Mouse (Mus musculus): Measurements from ENCODE around the gene Chn1. TPM values are rescaled to one million over a fixed set of nuclear protein-coding genes. Genes with fewer than 3 reads are reported as not detected.

Gene Chn1
- polyA plus RNA-seq, 1 experiment from 2014 or later, result 118 TPM

DNA sequence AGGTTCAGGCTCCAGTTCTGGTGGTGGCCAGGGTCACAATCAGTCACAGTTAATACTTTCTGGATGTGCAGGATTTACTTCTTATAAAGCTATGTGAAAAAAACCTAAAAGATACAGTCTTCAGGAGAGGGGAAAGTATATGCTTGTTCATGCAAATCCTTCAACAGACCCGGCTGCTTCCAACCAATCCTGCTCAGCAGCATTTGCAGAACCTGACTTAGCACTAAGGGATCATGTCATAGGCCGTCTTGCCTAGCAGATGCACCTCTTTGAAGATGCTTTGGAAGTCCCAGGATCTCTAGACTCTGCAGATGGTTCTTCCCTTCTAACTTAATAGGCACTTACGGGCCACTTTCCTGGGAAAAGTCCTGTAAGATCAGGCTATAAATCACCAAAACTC is 117.2 kb downstream of the Chn1 start:
- Histone ChIP-seq H3K36me3 (replicated peaks; ENCODE audit: control insufficient read depth, insufficient read depth) (no peaks in the 10 kb centered on the region), H3K4me1 (replicated peaks; ENCODE audit: control insufficient read depth, insufficient read depth, low read length) (peaks cover 35% of the 10 kb centered on the region), H3K9me3 (ENCODE audit: control insufficient read depth, low read length) (no peaks in the 10 kb centered on the region), H3K4me3 (replicated peaks; ENCODE audit: low read length) (no peak overlapping the region), H3K9ac (no peak overlapping the region), H3K27ac (no peak overlapping the region), H3K27me3 (ENCODE audit: control insufficient read depth, insufficient read depth, low read length) (no peaks in the 10 kb centered on the region), H3K4me2 (replicated peaks) (no peak overlapping the region)
- DNase-seq (ENCODE audit: low spot score), result no peak
- 80% methylated on average over 3 of the region's 3 CpGs for WGBS
- no peak for ATAC-seq (ENCODE audit: low FRiP score)

DNA sequence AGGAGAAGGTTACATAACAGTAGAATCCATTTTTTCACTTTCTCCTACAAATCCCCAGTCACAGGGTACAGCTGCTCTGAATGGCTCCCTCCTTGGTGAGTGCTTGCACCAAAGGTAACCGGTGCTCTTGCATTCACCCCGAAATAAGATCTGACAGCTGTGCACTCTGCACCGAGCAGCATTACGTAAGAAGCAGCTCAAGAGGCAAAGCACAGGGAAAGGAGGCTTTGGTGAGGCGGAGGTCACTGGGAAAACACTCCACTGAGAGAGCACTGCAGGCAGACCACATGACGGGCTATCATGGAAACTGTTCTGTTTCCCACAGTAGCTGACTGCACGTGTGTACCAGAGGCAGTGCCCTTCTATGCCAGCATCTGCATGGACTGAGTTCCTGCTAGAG is 118.0 kb downstream of the Chn1 start:
- H3K27ac ChIP-seq, result no peak overlapping the region
- no peaks in the 10 kb centered on the region for H3K9me3 ChIP-seq (ENCODE audit: control insufficient read depth, low read length)
- H3K9ac ChIP-seq, result no peak overlapping the region
- no peaks in the 10 kb centered on the region for H3K27me3 ChIP-seq (ENCODE audit: control insufficient read depth, insufficient read depth, low read length)
- 56% methylated on average over 7 of the region's 7 CpGs for WGBS
- no peak for DNase-seq (ENCODE audit: low spot score)
- H3K4me2 ChIP-seq (replicated peaks), result no peak overlapping the region
- ATAC-seq (ENCODE audit: low FRiP score), result no peak
- no peak overlapping the region for H3K4me3 ChIP-seq (replicated peaks; ENCODE audit: low read length)
- no peaks in the 10 kb centered on the region for H3K36me3 ChIP-seq (replicated peaks; ENCODE audit: control insufficient read depth, insufficient read depth)
- peaks cover 35% of the 10 kb centered on the region for H3K4me1 ChIP-seq (replicated peaks; ENCODE audit: control insufficient read depth, insufficient read depth, low read length)

DNA sequence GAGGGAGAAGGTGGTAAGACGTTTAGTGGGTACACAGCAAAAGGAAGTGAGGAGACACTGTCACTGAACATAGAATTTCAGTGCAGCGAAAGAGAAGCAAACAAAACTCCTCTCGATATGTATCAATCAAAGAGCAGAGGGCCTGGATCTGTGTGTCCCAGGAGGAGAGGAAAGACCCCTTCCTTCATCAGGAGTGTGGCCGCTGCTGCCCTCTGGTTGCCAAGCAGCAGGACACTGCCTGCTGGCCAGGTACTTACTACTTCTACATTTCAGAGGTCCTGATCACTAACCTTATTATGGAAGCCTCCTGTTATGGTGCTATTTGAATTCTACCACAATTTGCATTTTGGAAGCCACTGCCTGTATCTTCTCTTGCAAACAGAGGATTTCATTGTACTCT is 119.5 kb downstream of the Chn1 start:
- 83% methylated on average over 4 of the region's 4 CpGs for WGBS
- ATAC-seq (ENCODE audit: low FRiP score) (no peak), DNase-seq (ENCODE audit: low spot score) (no peak)
- Histone ChIP-seq H3K9ac (no peak overlapping the region), H3K9me3 (ENCODE audit: control insufficient read depth, low read length) (no peaks in the 10 kb centered on the region), H3K4me1 (replicated peaks; ENCODE audit: control insufficient read depth, insufficient read depth, low read length) (peaks cover 29% of the 10 kb centered on the region), H3K27ac (no peak overlapping the region), H3K36me3 (replicated peaks; ENCODE audit: control insufficient read depth, insufficient read depth) (no peaks in the 10 kb centered on the region), H3K27me3 (ENCODE audit: control insufficient read depth, insufficient read depth, low read length) (no peaks in the 10 kb centered on the region), H3K4me3 (replicated peaks; ENCODE audit: low read length) (no peak overlapping the region), H3K4me2 (replicated peaks) (no peak overlapping the region)

DNA sequence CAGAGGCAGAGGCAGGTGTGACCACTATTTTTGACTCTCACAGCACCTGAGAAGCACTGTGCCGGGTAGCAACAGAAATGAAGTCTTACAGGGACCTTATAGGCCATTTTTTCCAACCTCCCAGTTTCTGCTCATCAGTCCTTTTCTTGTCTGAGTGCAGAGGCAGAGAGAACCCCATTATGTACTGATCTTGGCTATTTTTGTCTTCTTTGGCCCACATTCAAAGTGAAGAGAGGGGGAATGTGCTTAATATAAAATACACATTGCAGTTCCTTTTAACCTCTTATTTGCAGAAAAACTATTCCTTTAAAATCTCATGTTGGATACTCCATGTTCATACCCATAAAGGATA is 120.3 kb downstream of the Chn1 start:
- Histone ChIP-seq H3K27me3 (ENCODE audit: control insufficient read depth, insufficient read depth, low read length) (no peaks in the 10 kb centered on the region), H3K4me3 (replicated peaks; ENCODE audit: low read length) (no peak overlapping the region), H3K9ac (no peak overlapping the region), H3K36me3 (replicated peaks; ENCODE audit: control insufficient read depth, insufficient read depth) (no peaks in the 10 kb centered on the region), H3K9me3 (ENCODE audit: control insufficient read depth, low read length) (no peaks in the 10 kb centered on the region), H3K27ac (no peak overlapping the region), H3K4me2 (replicated peaks) (no peak overlapping the region), H3K4me1 (replicated peaks; ENCODE audit: control insufficient read depth, insufficient read depth, low read length) (peaks cover 21% of the 10 kb centered on the region)
- DNase-seq (ENCODE audit: low spot score) (no peak), ATAC-seq (ENCODE audit: low FRiP score) (no peak)
- WGBS, result 75% methylated on average over 1 of the region's 1 CpGs

DNA sequence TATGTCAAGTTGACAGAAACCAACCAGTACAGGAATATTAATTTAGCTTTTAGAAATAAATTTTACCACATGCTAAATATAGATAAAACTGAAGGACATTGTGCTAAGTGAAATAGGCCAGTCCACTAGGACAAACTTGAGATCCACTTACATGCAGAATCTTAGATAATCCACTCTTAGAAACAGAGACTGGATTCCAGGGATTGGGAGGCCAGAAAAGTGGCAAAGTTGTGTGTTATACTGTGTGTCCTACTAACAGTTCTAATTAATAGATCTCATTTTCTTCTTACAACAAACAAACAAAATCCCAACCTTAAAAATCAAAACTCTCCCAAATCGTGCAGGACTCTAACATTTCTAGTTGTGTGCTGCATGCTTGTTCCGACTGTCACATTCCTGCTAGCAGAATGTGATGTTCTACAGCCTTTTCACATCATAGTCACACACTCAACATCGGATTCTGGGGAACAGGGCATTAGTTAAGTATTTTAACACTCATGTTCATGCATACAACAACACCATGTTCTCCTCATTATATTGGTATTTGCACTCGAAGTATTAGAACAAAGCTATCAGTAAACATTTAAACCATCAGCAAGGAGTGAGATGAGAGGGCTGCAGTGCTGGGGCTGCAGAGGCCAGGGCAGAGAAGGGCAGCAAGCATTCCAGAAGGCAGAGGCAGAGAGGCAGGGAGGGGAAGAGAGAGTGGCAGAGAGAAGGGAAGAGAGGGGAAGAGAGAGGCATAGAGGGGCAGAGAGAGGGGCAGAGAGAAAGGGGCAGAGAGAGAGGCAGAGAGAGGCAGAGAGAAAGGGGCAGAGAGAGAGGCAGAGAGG is 120.9 kb downstream of the Chn1 start:
- Histone ChIP-seq H3K4me3 (replicated peaks; ENCODE audit: low read length) (no peak overlapping the region), H3K27ac (no peak overlapping the region), H3K4me1 (replicated peaks; ENCODE audit: control insufficient read depth, insufficient read depth, low read length) (peaks cover 16% of the 10 kb centered on the region), H3K36me3 (replicated peaks; ENCODE audit: control insufficient read depth, insufficient read depth) (no peaks in the 10 kb centered on the region), H3K9ac (no peak overlapping the region), H3K9me3 (ENCODE audit: control insufficient read depth, low read length) (no peaks in the 10 kb centered on the region), H3K27me3 (ENCODE audit: control insufficient read depth, insufficient read depth, low read length) (no peaks in the 10 kb centered on the region), H3K4me2 (replicated peaks) (no peak overlapping the region)
- no peak for ATAC-seq (ENCODE audit: low FRiP score)
- DNase-seq (ENCODE audit: low spot score), result no peak
- 91% methylated on average over 4 of the region's 4 CpGs for WGBS

DNA sequence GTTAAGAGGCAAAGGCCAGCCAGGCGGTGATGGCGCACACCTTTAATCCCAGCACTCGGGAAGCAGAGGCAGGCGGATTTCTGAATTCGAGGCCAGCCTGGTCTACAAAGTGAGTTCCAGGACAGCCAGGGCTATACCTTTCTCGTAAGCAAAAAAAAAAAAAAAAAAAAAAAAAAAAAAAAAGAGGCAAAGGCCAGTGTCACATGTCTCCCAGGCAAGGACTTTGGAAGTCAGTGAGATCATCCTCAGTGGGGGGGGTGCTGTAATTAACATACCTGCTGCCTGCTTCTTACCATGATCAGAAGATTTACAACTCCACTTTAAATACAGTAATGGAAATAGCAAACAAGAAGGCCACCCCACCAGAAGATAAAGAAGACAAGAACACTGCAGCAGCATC is 137.5 kb downstream of the Chn1 start:
- no peak overlapping the region for H3K4me2 ChIP-seq (replicated peaks)
- H3K4me1 ChIP-seq (replicated peaks; ENCODE audit: control insufficient read depth, insufficient read depth, low read length), result no peaks in the 10 kb centered on the region
- H3K27ac ChIP-seq, result no peak overlapping the region
- no peak overlapping the region for H3K9ac ChIP-seq
- no peaks in the 10 kb centered on the region for H3K27me3 ChIP-seq (ENCODE audit: control insufficient read depth, insufficient read depth, low read length)
- no peaks in the 10 kb centered on the region for H3K9me3 ChIP-seq (ENCODE audit: control insufficient read depth, low read length)
- DNase-seq (ENCODE audit: low spot score) (no peak), ATAC-seq (ENCODE audit: low FRiP score) (no peak)
- 89% methylated on average over 6 of the region's 6 CpGs for WGBS
- no peaks in the 10 kb centered on the region for H3K36me3 ChIP-seq (replicated peaks; ENCODE audit: control insufficient read depth, insufficient read depth)
- no peak overlapping the region for H3K4me3 ChIP-seq (replicated peaks; ENCODE audit: low read length)

DNA sequence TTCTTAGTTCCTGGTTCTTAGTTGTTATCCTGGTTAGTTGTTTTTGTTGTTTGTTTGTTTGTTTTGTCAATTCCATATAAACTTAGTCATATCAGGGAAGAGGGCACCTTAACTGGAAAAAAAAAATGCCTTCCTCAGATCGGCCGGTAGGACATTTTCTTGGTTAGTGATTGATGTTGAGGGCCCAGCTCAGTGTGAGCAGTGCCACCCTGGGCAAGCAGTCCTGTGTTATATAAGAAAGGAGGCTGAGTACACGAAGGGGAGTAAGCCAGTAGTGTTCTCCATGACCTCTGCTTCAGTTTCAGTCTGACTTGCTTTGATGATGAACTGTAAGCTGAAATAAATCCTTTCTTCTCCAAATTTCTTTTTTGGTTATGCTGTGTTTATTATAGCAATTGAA is 138.8 kb downstream of the Chn1 start:
- DNase-seq (ENCODE audit: low spot score) (no peak), ATAC-seq (ENCODE audit: low FRiP score) (no peak)
- Histone ChIP-seq H3K27ac (no peak overlapping the region), H3K36me3 (replicated peaks; ENCODE audit: control insufficient read depth, insufficient read depth) (0 out of 2 replicates have a peak, but pooled peaks cover 3% of the 10 kb centered on the region), H3K4me1 (replicated peaks; ENCODE audit: control insufficient read depth, insufficient read depth, low read length) (no peaks in the 10 kb centered on the region), H3K4me3 (replicated peaks; ENCODE audit: low read length) (no peak overlapping the region), H3K9me3 (ENCODE audit: control insufficient read depth, low read length) (no peaks in the 10 kb centered on the region), H3K9ac (no peak overlapping the region), H3K27me3 (ENCODE audit: control insufficient read depth, insufficient read depth, low read length) (no peaks in the 10 kb centered on the region), H3K4me2 (replicated peaks) (no peak overlapping the region)
- WGBS, result 81% methylated on average over 3 of the region's 3 CpGs

DNA sequence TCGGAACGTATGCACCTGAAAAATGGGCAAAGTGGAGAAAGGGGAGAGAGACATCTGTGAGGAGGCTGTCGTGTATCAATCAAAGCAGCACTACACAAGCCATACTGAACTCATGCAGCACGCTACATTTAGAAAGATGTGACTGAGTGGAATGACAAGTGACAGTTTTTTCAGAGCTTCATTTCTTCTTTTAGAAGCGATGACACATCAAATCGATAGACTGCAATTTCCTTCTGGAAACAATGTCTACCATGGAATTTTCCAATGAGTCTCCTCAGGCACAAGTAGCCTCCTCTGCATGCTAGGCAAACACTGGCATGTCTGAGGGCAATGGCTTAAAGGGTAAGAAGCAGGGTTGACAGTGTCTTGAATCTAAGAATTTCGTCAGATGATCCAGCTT is 143.3 kb downstream of the Chn1 start:
- Histone ChIP-seq H3K27ac (no peak overlapping the region), H3K9ac (no peak overlapping the region)

DNA sequence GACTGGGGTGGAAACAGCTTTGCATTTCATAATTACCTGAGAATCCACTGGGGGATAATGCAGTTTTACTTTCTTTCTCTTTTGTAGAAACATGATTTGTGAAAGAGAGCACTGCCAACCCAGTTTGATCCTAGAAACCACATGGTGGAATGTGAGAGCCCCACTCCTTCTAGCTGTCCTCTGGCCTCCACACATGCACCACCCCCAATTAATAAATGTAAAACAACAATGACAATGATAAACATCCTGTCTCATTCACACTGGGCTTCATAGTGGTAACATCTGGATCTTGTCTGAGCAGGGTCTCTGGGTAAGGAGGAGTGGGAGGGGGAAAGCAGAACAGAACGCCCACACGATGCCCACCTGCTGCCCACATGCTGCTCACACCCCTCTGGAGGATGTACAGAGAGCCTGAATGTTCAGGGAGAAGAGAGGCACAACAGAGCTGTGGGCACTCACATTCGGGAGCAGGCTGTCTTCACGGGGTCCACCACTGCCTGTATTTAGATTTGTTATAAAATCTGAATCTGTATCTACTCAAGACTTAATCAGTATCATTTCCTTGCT is 156.6 kb downstream of the Chn1 start:
- Histone ChIP-seq H3K9ac (no peak overlapping the region), H3K27me3 (ENCODE audit: control insufficient read depth, insufficient read depth, low read length) (no peaks in the 10 kb centered on the region), H3K4me3 (replicated peaks; ENCODE audit: low read length) (no peak overlapping the region), H3K27ac (peak overlapping the region; percentile 20; the same call in 1 of the 2 replicates), H3K4me2 (replicated peaks) (no peak overlapping the region), H3K9me3 (ENCODE audit: control insufficient read depth, low read length) (no peaks in the 10 kb centered on the region), H3K4me1 (replicated peaks; ENCODE audit: control insufficient read depth, insufficient read depth, low read length) (no peaks in the 10 kb centered on the region), H3K36me3 (replicated peaks; ENCODE audit: control insufficient read depth, insufficient read depth) (peaks cover 56% of the 10 kb centered on the region)
- DNase-seq (ENCODE audit: low spot score) (no peak), ATAC-seq (ENCODE audit: low FRiP score) (no peak)
- 74% methylated on average over 4 of the region's 4 CpGs for WGBS

More for the DNA sequence above, 143.3 kb downstream of the Chn1 start:
- ATAC-seq (ENCODE audit: low FRiP score) (no peak), DNase-seq (ENCODE audit: low spot score) (no peak)
- Histone ChIP-seq H3K4me2 (replicated peaks) (no peak overlapping the region), H3K36me3 (replicated peaks; ENCODE audit: control insufficient read depth, insufficient read depth) (peaks cover 10% of the 10 kb centered on the region; the same call in 1 of the 2 replicates), H3K27me3 (ENCODE audit: control insufficient read depth, insufficient read depth, low read length) (no peaks in the 10 kb centered on the region), H3K4me3 (replicated peaks; ENCODE audit: low read length) (no peak overlapping the region), H3K4me1 (replicated peaks; ENCODE audit: control insufficient read depth, insufficient read depth, low read length) (no peaks in the 10 kb centered on the region), H3K9me3 (ENCODE audit: control insufficient read depth, low read length) (peaks cover 4% of the 10 kb centered on the region; the same call in 1 of the 2 replicates)
- WGBS, result 92% methylated on average over 7 of the region's 7 CpGs
